Mouse (Mus musculus) brain, embryonic 14.5 days (tissue): ENCODE measurements around the gene Ap4m1.

Experiments
- CTCF ChIP-seq: fragments of 200-500 bp; IDR thresholded peaks from 2 replicates; pipeline ENCODE4 v1.5.1; 2012; ENCODE audit warnings: inconsistent platforms, mild to moderate bottlenecking, moderate library complexity, borderline replicate concordance; ENCODE audit not compliant: insufficient read depth, insufficient read length; ENCODE audit errors: extremely low read depth
- POLR2A ChIP-seq: fragments of 200-500 bp; IDR thresholded peaks from 2 replicates; pipeline ENCODE4 v1.6.1; 2012; ENCODE audit warnings: mild to moderate bottlenecking, inconsistent platforms, borderline replicate concordance; ENCODE audit not compliant: poor library complexity, insufficient read depth, insufficient read length, severe bottlenecking; ENCODE audit errors: extremely low read depth

DNA sequence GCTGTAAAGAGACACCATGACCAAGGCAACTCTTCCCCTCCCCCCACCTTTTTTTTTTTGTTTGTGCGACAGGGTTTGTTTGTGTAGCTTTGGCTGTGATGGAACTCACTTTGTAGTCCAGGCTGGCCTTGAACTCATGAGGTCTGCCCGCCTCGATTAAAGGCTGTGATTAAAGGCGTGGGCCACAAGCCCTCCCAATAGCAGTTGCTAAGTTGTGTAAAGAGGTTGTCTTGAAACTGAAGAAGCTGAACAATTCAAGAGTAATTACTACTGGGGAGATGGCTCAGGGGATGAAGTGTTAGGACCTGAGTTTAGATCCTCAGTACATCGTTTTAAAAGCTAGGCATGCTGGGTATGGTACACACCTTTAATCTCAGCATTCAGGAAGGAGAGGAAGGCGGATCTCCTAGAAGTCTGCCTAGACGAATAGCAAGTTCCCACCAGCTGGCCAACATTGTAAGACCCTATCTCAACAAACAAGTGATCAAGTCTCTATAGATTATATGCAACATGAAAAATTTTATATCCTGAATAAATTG lies 11.5 kb upstream of the Ap4m1 start:
- TF ChIP-seq POLR2A (no peak), CTCF (no peak)
